Mouse (Mus musculus): ENCODE measurements at regions not wholly inside any gene's neighbourhood (a gene's known extent, or its start where the extent isn't known, plus 50 kb on each side); places are given as distances from the start of the nearest gene placed in this dataset.

DNA sequence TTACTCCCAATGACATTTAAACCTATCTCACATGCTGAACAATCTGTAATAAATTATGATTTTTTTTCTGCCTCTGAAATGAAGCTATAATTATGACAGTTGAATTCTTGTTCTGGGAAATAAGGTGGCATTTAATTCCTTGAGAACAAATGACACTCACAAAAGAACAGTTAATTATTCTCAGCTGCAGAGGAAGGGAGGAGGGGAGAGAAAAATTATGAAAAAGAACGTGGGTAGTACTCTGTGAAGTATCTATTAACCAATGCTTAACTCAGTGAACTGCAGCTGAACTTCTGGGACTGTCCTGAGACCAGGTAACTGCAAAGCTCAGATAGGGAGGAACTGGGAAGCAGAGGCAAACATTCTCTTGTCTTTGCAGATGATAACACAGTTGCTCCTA, 302.6 kb upstream of the Fam92a start:
- Histone ChIP-seq H3K9ac (ENCODE audit: insufficient read depth, low read depth, low read length, poor library complexity, severe bottlenecking) (no peak overlapping the region), H3K4me1 (ENCODE audit: control insufficient read depth in 2 of 2, insufficient read depth in 2 of 2, low read length in 2 of 2, poor library complexity in 1 of 2) (no peaks in the 10 kb centered on the region), H3K27ac (ENCODE audit: insufficient read depth, low read depth, low read length, poor library complexity, severe bottlenecking) (no peak overlapping the region), H3K9me3 (ENCODE audit: control insufficient read depth, insufficient read depth, low read depth, low read length) (no peaks in the 10 kb centered on the region), H3K36me3 (ENCODE audit: control insufficient read depth, insufficient read depth, low read length, poor library complexity, severe bottlenecking) (no peaks in the 10 kb centered on the region), H3K4me3 (ENCODE audit: insufficient read depth in 1 of 2, low read depth in 1 of 2, low read length in 2 of 2, poor library complexity in 1 of 2, severe bottlenecking in 1 of 2) (no peak overlapping the region)
- TF ChIP-seq HCFC1 (IDR thresholded peaks at IDR 0.05; ENCODE audit: borderline replicate concordance, insufficient read depth, low read length) (no peak), ZNF384 (IDR thresholded peaks at IDR 0.05; ENCODE audit: low read depth, low read length) (no peak), CHD2 (IDR thresholded peaks at IDR 0.05; ENCODE audit: low read depth, low read length) (no peak), MAFK (IDR thresholded peaks at IDR 0.05; ENCODE audit: insufficient read depth, low read depth, low read length) (no peak), ZC3H11A (IDR thresholded peaks at IDR 0.05; ENCODE audit: borderline replicate concordance, low read depth, low read length) (no peak)
- in situ Hi-C loops (cut with MboI; ENCODE audit: low sequenced_read_pairs in 2 of 2, unreplicated experiment in 2 of 2) = no loop called here
- DNase-seq (ENCODE audit: low read depth, low spot score) = no peak

GRCm38 (mm10) chr4:12461701-12462100, 289.9 kb upstream of the Fam92a start:
- H3K9me3 ChIP-seq (ENCODE audit: control insufficient read depth, insufficient read depth, low read depth, low read length) = no peaks in the 10 kb centered on the region
- DNase-seq (ENCODE audit: low read depth, low spot score) = no peak
- no peak for TF ChIP-seq MAFK (IDR thresholded peaks at IDR 0.05; ENCODE audit: insufficient read depth, low read depth, low read length)
- TF ChIP-seq HCFC1 (IDR thresholded peaks at IDR 0.05; ENCODE audit: borderline replicate concordance, insufficient read depth, low read length) = no peak
- TF ChIP-seq ZNF384 (IDR thresholded peaks at IDR 0.05; ENCODE audit: low read depth, low read length) = no peak
- TF ChIP-seq ZC3H11A (IDR thresholded peaks at IDR 0.05; ENCODE audit: borderline replicate concordance, low read depth, low read length) = no peak
- TF ChIP-seq CHD2 (IDR thresholded peaks at IDR 0.05; ENCODE audit: low read depth, low read length) = no peak
- no peaks in the 10 kb centered on the region for H3K36me3 ChIP-seq (ENCODE audit: control insufficient read depth, insufficient read depth, low read length, poor library complexity, severe bottlenecking)
- no peak overlapping the region for H3K27ac ChIP-seq (ENCODE audit: insufficient read depth, low read depth, low read length, poor library complexity, severe bottlenecking)
- in situ Hi-C loops (cut with MboI; ENCODE audit: low sequenced_read_pairs in 2 of 2, unreplicated experiment in 2 of 2) = no loop called here
- H3K4me3 ChIP-seq (ENCODE audit: insufficient read depth in 1 of 2, low read depth in 1 of 2, low read length in 2 of 2, poor library complexity in 1 of 2, severe bottlenecking in 1 of 2) = no peak overlapping the region
- no peak overlapping the region for H3K9ac ChIP-seq (ENCODE audit: insufficient read depth, low read depth, low read length, poor library complexity, severe bottlenecking)
- no peaks in the 10 kb centered on the region for H3K4me1 ChIP-seq (ENCODE audit: control insufficient read depth in 2 of 2, insufficient read depth in 2 of 2, low read length in 2 of 2, poor library complexity in 1 of 2)

DNA sequence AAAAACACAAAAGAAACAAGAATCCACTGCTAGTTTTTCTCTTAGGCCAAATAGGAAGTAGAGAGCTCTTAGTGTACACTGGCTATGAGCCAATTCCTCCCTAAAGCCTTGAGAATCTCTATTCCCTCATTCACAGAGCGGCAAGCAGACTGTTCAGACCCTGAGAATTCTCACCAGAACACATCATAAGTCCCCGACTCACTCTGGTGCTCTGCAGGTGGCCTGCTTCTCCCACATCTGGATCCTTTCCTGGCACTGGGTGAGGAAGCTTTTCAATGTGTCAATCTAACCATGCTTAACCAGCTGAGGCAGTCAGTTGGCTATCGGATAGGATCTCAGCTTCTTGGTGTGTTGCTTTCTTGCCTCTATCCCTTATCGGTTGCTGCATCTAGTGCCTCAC, 289.4 kb upstream of the Fam92a start:
- Histone ChIP-seq H3K4me3 (ENCODE audit: insufficient read depth in 1 of 2, low read depth in 1 of 2, low read length in 2 of 2, poor library complexity in 1 of 2, severe bottlenecking in 1 of 2) (no peak overlapping the region), H3K9me3 (ENCODE audit: control insufficient read depth, insufficient read depth, low read depth, low read length) (no peaks in the 10 kb centered on the region), H3K36me3 (ENCODE audit: control insufficient read depth, insufficient read depth, low read length, poor library complexity, severe bottlenecking) (no peaks in the 10 kb centered on the region), H3K9ac (ENCODE audit: insufficient read depth, low read depth, low read length, poor library complexity, severe bottlenecking) (no peak overlapping the region), H3K4me1 (ENCODE audit: control insufficient read depth in 2 of 2, insufficient read depth in 2 of 2, low read length in 2 of 2, poor library complexity in 1 of 2) (no peaks in the 10 kb centered on the region), H3K27ac (ENCODE audit: insufficient read depth, low read depth, low read length, poor library complexity, severe bottlenecking) (no peak overlapping the region)
- TF ChIP-seq MAFK (IDR thresholded peaks at IDR 0.05; ENCODE audit: insufficient read depth, low read depth, low read length) (no peak), HCFC1 (IDR thresholded peaks at IDR 0.05; ENCODE audit: borderline replicate concordance, insufficient read depth, low read length) (no peak), ZC3H11A (IDR thresholded peaks at IDR 0.05; ENCODE audit: borderline replicate concordance, low read depth, low read length) (no peak), CHD2 (IDR thresholded peaks at IDR 0.05; ENCODE audit: low read depth, low read length) (no peak)
- DNase-seq (ENCODE audit: low read depth, low spot score) = no peak
- in situ Hi-C loops (cut with MboI; ENCODE audit: low sequenced_read_pairs in 2 of 2, unreplicated experiment in 2 of 2) = no loop called here

DNA sequence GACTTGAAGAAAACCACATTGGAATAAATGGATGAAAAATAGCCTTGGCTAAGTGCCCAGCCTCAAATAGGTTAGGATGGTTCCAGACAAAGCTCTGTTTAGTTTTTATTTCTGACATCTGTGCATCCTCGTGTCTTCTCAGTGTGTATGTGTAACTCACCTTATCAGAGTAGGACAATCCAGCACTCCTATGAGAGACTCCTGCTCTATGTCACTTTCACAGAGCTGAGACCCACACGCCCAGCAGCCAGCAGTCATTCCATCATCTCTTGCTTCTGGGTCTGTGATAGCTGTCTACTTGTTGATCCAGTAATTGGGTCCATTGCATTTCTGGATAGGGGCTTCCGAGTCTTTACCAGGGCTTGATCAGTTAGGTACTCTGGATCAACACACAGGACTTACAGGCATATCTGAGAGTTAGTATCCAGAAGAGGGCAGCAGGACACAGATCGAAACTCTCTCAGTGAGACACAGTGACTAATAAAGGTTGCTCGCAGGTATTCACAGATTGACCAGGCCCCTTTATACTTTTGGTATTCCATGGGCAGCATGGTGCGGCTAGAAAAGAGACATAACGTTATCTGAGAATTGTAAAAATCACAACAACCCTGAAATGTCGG, 286.3 kb upstream of the Fam92a start:
- Histone ChIP-seq H3K9me3 (ENCODE audit: control insufficient read depth, insufficient read depth, low read depth, low read length) (no peaks in the 10 kb centered on the region), H3K4me3 (ENCODE audit: insufficient read depth in 1 of 2, low read depth in 1 of 2, low read length in 2 of 2, poor library complexity in 1 of 2, severe bottlenecking in 1 of 2) (no peak overlapping the region), H3K36me3 (ENCODE audit: control insufficient read depth, insufficient read depth, low read length, poor library complexity, severe bottlenecking) (no peaks in the 10 kb centered on the region), H3K4me1 (ENCODE audit: control insufficient read depth in 2 of 2, insufficient read depth in 2 of 2, low read length in 2 of 2, poor library complexity in 1 of 2) (no peaks in the 10 kb centered on the region), H3K27ac (ENCODE audit: insufficient read depth, low read depth, low read length, poor library complexity, severe bottlenecking) (no peak overlapping the region), H3K9ac (ENCODE audit: insufficient read depth, low read depth, low read length, poor library complexity, severe bottlenecking) (no peak overlapping the region)
- no peak for TF ChIP-seq ZNF384 (IDR thresholded peaks at IDR 0.05; ENCODE audit: low read depth, low read length)
- TF ChIP-seq HCFC1 (IDR thresholded peaks at IDR 0.05; ENCODE audit: borderline replicate concordance, insufficient read depth, low read length) = no peak
- no peak for TF ChIP-seq MAFK (IDR thresholded peaks at IDR 0.05; ENCODE audit: insufficient read depth, low read depth, low read length)
- TF ChIP-seq ZC3H11A (IDR thresholded peaks at IDR 0.05; ENCODE audit: borderline replicate concordance, low read depth, low read length) = no peak
- TF ChIP-seq CHD2 (IDR thresholded peaks at IDR 0.05; ENCODE audit: low read depth, low read length) = no peak
- DNase-seq (ENCODE audit: low read depth, low spot score) = no peak
- in situ Hi-C loops (cut with MboI; ENCODE audit: low sequenced_read_pairs in 2 of 2, unreplicated experiment in 2 of 2) = no loop called here

DNA sequence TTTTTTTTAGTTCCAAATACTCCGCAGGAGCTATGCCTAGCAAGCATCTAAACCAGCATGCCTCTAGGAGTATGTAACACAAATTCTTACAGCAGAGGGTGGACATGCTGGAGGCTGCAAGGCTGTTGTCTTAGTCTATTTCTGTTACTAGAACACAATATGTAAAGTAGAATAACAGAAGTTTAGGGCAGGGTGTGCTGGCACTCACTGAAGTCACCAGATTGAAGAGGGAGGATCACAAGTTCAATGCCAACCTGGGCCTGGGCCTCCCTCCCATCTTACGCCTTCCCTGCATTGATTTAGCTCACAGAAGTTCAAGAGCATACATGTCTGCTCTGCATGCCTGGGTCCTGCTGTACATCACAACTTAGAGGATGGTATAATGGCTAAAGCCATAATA, 280.3 kb upstream of the Fam92a start:
- H3K36me3 ChIP-seq (ENCODE audit: control insufficient read depth, insufficient read depth, low read length, poor library complexity, severe bottlenecking) = no peaks in the 10 kb centered on the region
- DNase-seq (ENCODE audit: low read depth, low spot score) = no peak
- TF ChIP-seq ZNF384 (IDR thresholded peaks at IDR 0.05; ENCODE audit: low read depth, low read length) (no peak), ZC3H11A (IDR thresholded peaks at IDR 0.05; ENCODE audit: borderline replicate concordance, low read depth, low read length) (no peak), CHD2 (IDR thresholded peaks at IDR 0.05; ENCODE audit: low read depth, low read length) (no peak), HCFC1 (IDR thresholded peaks at IDR 0.05; ENCODE audit: borderline replicate concordance, insufficient read depth, low read length) (no peak), MAFK (IDR thresholded peaks at IDR 0.05; ENCODE audit: insufficient read depth, low read depth, low read length) (no peak)
- in situ Hi-C loops (cut with MboI; ENCODE audit: low sequenced_read_pairs in 2 of 2, unreplicated experiment in 2 of 2) = no loop called here
- no peak overlapping the region for H3K27ac ChIP-seq (ENCODE audit: insufficient read depth, low read depth, low read length, poor library complexity, severe bottlenecking)
- H3K4me1 ChIP-seq (ENCODE audit: control insufficient read depth in 2 of 2, insufficient read depth in 2 of 2, low read length in 2 of 2, poor library complexity in 1 of 2) = no peaks in the 10 kb centered on the region
- peaks cover 4% of the 10 kb centered on the region; the same call in 1 of the 2 replicates for H3K9me3 ChIP-seq (ENCODE audit: control insufficient read depth, insufficient read depth, low read depth, low read length)
- no peak overlapping the region for H3K4me3 ChIP-seq (ENCODE audit: insufficient read depth in 1 of 2, low read depth in 1 of 2, low read length in 2 of 2, poor library complexity in 1 of 2, severe bottlenecking in 1 of 2)
- no peak overlapping the region for H3K9ac ChIP-seq (ENCODE audit: insufficient read depth, low read depth, low read length, poor library complexity, severe bottlenecking)

Measured in ES-E14 (cell line).